Mouse (Mus musculus) forebrain, embryonic 13.5 days (tissue): ENCODE results near the gene Ugt1a10. TPM values are rescaled to one million over a fixed set of nuclear protein-coding genes. Genes with fewer than 3 reads are reported as not detected.

Source experiments
- ATAC-seq: fragments of 200-750 bp; cut with Nextera tagmentation; 2 replicates; pipeline ENCODE4 v1.8.0; 2017
- H3K27ac ChIP-seq: fragments of 300-500 bp; sonication (generic); 2 replicates; pipeline ENCODE4 v1.5.1; 2015; ENCODE audit warnings: inconsistent platforms, mild to moderate bottlenecking, moderate library complexity
- H3K27me3 ChIP-seq: fragments of 300-500 bp; sonication (generic); 2 replicates; pipeline ENCODE4 v1.6.1; 2015; ENCODE audit warnings: mild to moderate bottlenecking, inconsistent platforms
- H3K36me3 ChIP-seq: fragments of 300-500 bp; sonication (generic); 2 replicates; pipeline ENCODE4 v1.6.1; 2015; ENCODE audit warnings: mild to moderate bottlenecking, inconsistent platforms; ENCODE audit not compliant: poor library complexity, severe bottlenecking
- H3K4me1 ChIP-seq: fragments of 300-500 bp; sonication (generic); 2 replicates; pipeline ENCODE4 v1.6.1; 2015; ENCODE audit warnings: inconsistent platforms
- H3K4me2 ChIP-seq: fragments of 300-500 bp; sonication (generic); 2 replicates; pipeline ENCODE4 v1.6.1; 2015; ENCODE audit warnings: inconsistent platforms, mild to moderate bottlenecking, moderate library complexity
- H3K4me3 ChIP-seq: fragments of 300-500 bp; sonication (generic); 2 replicates; pipeline ENCODE4 v1.5.1; 2015; ENCODE audit warnings: mild to moderate bottlenecking, inconsistent platforms
- H3K9ac ChIP-seq: fragments of 300-500 bp; sonication (generic); 2 replicates; pipeline ENCODE4 v1.6.1; 2015; ENCODE audit warnings: mild to moderate bottlenecking, inconsistent platforms
- H3K9me3 ChIP-seq: fragments of 300-500 bp; sonication (generic); replicated peaks from 2 replicates; pipeline ENCODE4 v1.6.1; 2016; ENCODE audit warnings: inconsistent platforms
- WGBS: fragments of 180-500 bp; shearing (Covaris S2); methylation state at CpG from one replicate; pipeline ENCODE4 v1.1.7; 2015; 5-methylcytosine and 5-hydroxymethylcytosine counted together
- microRNA-seq: library from miRNA; unstranded; fragments of <30 nt; microRNA quantifications from one replicate; pipeline ENCODE4, GENCODE M21; 2016
- polyA plus RNA-seq: library from polyadenylated mRNA; unstranded; fragments of >200 nt; fragmentation: Nextera tagmentation; extraction: Ambion mirVana; gene quantifications from 2 replicates; pipeline ENCODE4 v1.2.1, GENCODE M21; 2015

Gene Ugt1a10
- polyA plus RNA-seq, 1 experiment from 2014 or later, result not detected

GRCm38 (mm10) chr1:88263778-88264177 is 208.6 kb downstream of the Ugt1a10 start:
- H3K27ac ChIP-seq, result no peak overlapping the region
- ATAC-seq, result no peak
- no peaks in the 10 kb centered on the region for H3K4me1 ChIP-seq
- 95% methylated on average over 5 of the region's 5 CpGs for WGBS
- H3K36me3 ChIP-seq, result peaks cover 98% of the 10 kb centered on the region
- peaks cover 4% of the 10 kb centered on the region; the same call in 1 of the 2 replicates for H3K9me3 ChIP-seq
- H3K27me3 ChIP-seq, result no peaks in the 10 kb centered on the region
- H3K9ac ChIP-seq, result no peak overlapping the region
- no peak overlapping the region for H3K4me2 ChIP-seq
- no peak overlapping the region for H3K4me3 ChIP-seq

- WGBS, result 90% methylated on average over 7 of the region's 7 CpGs
- Histone ChIP-seq H3K36me3 (peaks cover 100% of the 10 kb centered on the region), H3K9ac (no peak overlapping the region)
Observed at GRCm38 (mm10) chr1:88264237-88264868, 209.2 kb downstream of the Ugt1a10 start.

GRCm38 (mm10) chr1:88264869-88265240 is 209.7 kb downstream of the Ugt1a10 start:
- H3K27me3 ChIP-seq, result no peaks in the 10 kb centered on the region
- no peak for ATAC-seq
- no peak overlapping the region for H3K27ac ChIP-seq
- 81% methylated on average over 4 of the region's 4 CpGs for WGBS
- no peak overlapping the region for H3K4me3 ChIP-seq
- H3K9me3 ChIP-seq, result no peaks in the 10 kb centered on the region; the same call in 1 of the 2 replicates
- no peak overlapping the region for H3K9ac ChIP-seq
- H3K4me2 ChIP-seq, result no peak overlapping the region
- H3K4me1 ChIP-seq, result no peaks in the 10 kb centered on the region
- peaks cover 100% of the 10 kb centered on the region for H3K36me3 ChIP-seq

More at GRCm38 (mm10) chr1:88264237-88264868, 209.2 kb downstream of the Ugt1a10 start:
- Histone ChIP-seq H3K27ac (no peak overlapping the region), H3K27me3 (no peaks in the 10 kb centered on the region), H3K9me3 (peaks cover 1% of the 10 kb centered on the region; the same call in 1 of the 2 replicates), H3K4me3 (no peak overlapping the region), H3K4me2 (no peak overlapping the region), H3K4me1 (no peaks in the 10 kb centered on the region)
- no peak for ATAC-seq

GRCm38 (mm10) chr1:88266123-88266522 is 210.9 kb downstream of the Ugt1a10 start:
- Histone ChIP-seq H3K4me3 (no peak overlapping the region), H3K4me2 (no peak overlapping the region), H3K36me3 (peaks cover 91% of the 10 kb centered on the region), H3K27me3 (no peaks in the 10 kb centered on the region), H3K9ac (no peak overlapping the region), H3K4me1 (no peaks in the 10 kb centered on the region), H3K27ac (no peak overlapping the region), H3K9me3 (no peaks in the 10 kb centered on the region)
- no peak for ATAC-seq
- 90% methylated on average over 13 of the region's 13 CpGs for WGBS

- no peak overlapping the region for H3K4me3 ChIP-seq
- WGBS, result 95% methylated on average over 6 of the region's 6 CpGs
- no peak overlapping the region for H3K4me2 ChIP-seq
- no peaks in the 10 kb centered on the region for H3K4me1 ChIP-seq
- no peak overlapping the region for H3K9ac ChIP-seq
- ATAC-seq, result peak; percentile 6; the same call in 1 of the 2 replicates
- no peak overlapping the region for H3K27ac ChIP-seq
- no peaks in the 10 kb centered on the region for H3K27me3 ChIP-seq
- no peaks in the 10 kb centered on the region for H3K9me3 ChIP-seq
- peaks cover 90% of the 10 kb centered on the region for H3K36me3 ChIP-seq
Observed at GRCm38 (mm10) chr1:88267489-88267888, 212.3 kb downstream of the Ugt1a10 start.

- ATAC-seq, result no peak
- H3K36me3 ChIP-seq, result peaks cover 89% of the 10 kb centered on the region
- H3K9ac ChIP-seq, result no peak overlapping the region
- H3K9me3 ChIP-seq, result no peaks in the 10 kb centered on the region
- H3K4me1 ChIP-seq, result no peaks in the 10 kb centered on the region
- no peaks in the 10 kb centered on the region for H3K27me3 ChIP-seq
- no peak overlapping the region for H3K4me3 ChIP-seq
- H3K4me2 ChIP-seq, result no peak overlapping the region
- WGBS, result 89% methylated on average over 6 of the region's 6 CpGs
- no peak overlapping the region for H3K27ac ChIP-seq
Observed at GRCm38 (mm10) chr1:88268070-88268469, 212.9 kb downstream of the Ugt1a10 start.

Small RNAs within 50 kb of the gene (microRNA-seq; reads per million reads assigned to microRNA genes)
- gene Gm25198, result not detected

Other genes with a start within 250 kb of the Ugt1a10 start
- gene Dgkd, start 202.1 kb upstream of the Ugt1a10 start, polyA plus RNA-seq, result 36.6 and 43.6 TPM in 2 replicates
- 31.0 and 32.1 TPM in 2 replicates for gene Usp40, start 46.8 kb upstream of the Ugt1a10 start, polyA plus RNA-seq
- not detected in 2 replicates for gene Ugt1a9, start 15.4 kb downstream of the Ugt1a10 start, polyA plus RNA-seq
- not detected in 2 replicates for gene Ugt1a8, start 32.4 kb downstream of the Ugt1a10 start, polyA plus RNA-seq
- 0.35 and 0.53 TPM in 2 replicates for gene Ugt1a7c, start 39.7 kb downstream of the Ugt1a10 start, polyA plus RNA-seq
- 0.48 and 1.1 TPM in 2 replicates for gene Ugt1a6b, start 47.9 kb downstream of the Ugt1a10 start, polyA plus RNA-seq
- 1.1 and 1.4 TPM in 2 replicates for gene Ugt1a6a, start 79.4 kb downstream of the Ugt1a10 start, polyA plus RNA-seq
- not detected in 2 replicates for gene Ugt1a5, start 110.6 kb downstream of the Ugt1a10 start, polyA plus RNA-seq
- gene Ugt1a2, start 145.2 kb downstream of the Ugt1a10 start, polyA plus RNA-seq, result not detected in 2 replicates
- 11.1 and 12.5 TPM in 2 replicates for gene Dnajb3, start 150.4 kb downstream of the Ugt1a10 start, polyA plus RNA-seq
- gene Ugt1a1, start 156.6 kb downstream of the Ugt1a10 start, polyA plus RNA-seq, result not detected in 2 replicates
- gene Mroh2a, start 171.6 kb downstream of the Ugt1a10 start, polyA plus RNA-seq, result 1.7 TPM in 2 replicates
- 145 and 146 TPM in 2 replicates for gene Hjurp, start 222.2 kb downstream of the Ugt1a10 start, polyA plus RNA-seq
- 0.06 TPM in 1 of 2 replicates, not detected in the other for gene Trpm8, start 222.3 kb downstream of the Ugt1a10 start, polyA plus RNA-seq